Mouse (Mus musculus) left cerebral cortex, postnatal 14 days (tissue): ENCODE data around the gene Stxbp4. TPM values are rescaled to one million over a fixed set of nuclear protein-coding genes. Genes with fewer than 3 reads are reported as not detected.

Experiments used
- DNase-seq, 2 experiments: peaks; one replicate each; pipeline ENCODE4 v3.0.0; 2021 to 2022; ENCODE audit warnings: low spot score in 2 of 2, mixed read lengths in 1 of 2
- intact Hi-C: fragments of 180-260 bp; cut with DNase I; formaldehyde crosslinking; loops from one replicate; pipeline ENCODE4 v1.15.1; 2025
- total RNA-seq, 2 experiments: library from RNA; stranded (reverse); gene quantifications; 2 replicates each; pipeline ENCODE4 v1.2.3; 2021

The Stxbp4 gene
- total RNA-seq, 2 experiments from 2014 or later: 8.8 to 10.4 TPM

DNA sequence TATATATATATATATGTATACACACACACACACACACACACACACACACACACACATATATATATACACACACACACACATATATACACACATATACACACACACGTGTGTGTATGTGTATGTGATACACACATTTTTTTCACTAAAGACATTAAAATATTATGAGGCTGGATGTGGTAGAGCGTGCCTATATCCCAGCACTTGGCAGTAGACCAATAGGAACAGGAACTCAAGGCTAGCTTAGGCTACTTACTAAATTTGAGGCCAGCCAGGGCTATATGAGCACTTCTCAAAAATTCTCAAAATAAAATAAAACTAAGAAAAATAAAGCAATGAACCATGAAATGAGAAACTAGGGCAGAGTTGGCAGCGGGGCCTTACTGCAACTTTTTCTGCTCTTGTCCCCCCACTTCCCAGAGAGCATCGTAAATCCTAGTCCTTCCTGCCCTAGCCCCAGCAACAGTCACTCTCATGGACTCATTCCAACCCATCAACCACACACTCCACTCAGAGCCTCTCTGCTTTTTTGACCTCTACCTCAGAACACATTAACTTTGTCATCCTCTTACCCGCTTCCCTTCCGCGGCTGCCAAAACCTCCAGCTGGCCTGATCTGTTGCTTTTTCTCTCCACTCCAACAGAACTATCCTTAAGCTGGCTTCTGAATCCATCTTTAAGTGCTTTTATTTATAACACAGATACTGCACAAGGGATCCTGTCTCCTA is 60.7 kb downstream of the Stxbp4 start:
- DNase-seq: no peak
- intact Hi-C loops: no loop called here

DNA sequence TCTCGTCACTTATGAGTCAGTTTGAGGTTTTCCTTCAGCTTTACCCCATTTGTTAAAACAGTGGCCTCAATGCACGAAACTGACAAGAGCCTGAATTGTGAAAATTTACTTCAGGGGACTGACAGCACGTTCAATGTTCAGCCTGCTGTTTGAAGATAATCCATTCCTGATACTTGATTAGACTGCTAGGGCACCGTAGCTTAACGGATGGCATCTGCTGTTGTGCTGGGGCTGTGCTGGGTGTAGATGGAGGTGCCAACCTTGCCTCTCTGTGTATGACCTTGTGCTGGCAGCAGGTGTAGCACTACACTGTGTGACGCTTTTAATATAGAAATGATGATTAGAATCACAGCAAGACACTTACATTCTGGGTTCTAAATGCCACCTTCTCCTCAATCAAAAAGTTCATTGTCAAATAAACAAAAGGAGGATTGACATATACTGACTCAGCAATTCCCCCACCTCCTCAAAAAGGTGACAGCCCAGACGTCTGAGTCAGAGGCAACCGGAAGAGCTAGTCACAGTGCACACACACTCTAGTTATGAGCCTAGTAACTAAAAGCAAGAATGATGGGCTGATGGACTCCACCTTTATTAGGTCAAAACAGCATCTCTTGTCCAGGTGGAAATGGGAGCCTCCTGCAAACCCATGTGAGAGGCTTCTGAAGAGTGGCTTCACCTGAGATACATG is 61.5 kb downstream of the Stxbp4 start:
- intact Hi-C loops: no loop called here
- no peak for DNase-seq

DNA sequence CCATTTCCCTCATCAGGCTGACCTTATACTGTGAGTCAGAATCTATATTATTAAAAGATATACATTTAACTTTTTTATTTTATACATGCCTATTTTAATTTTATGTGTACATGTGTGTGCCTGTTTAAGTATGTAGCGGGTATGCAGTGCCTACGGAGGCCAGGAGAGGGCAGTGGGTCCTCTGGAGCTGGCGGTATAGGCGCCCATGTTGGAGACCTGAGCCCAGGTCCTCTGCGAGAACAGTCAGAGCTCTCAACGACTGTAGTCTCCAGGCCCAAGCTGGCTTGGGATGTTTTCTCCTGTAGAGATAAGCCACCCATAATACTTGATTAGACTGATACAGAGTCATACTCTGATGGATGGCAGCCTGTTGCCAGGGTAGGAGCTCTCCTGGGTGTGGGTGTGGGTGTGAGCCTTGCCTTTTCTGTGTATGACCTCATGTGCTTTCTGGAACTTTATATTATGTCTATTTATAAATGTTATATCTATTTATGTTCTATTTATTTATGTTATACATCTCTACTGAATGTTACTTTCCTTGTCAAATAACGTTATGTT is 62.3 kb downstream of the Stxbp4 start:
- intact Hi-C loops: no loop called here
- no peak for DNase-seq

DNA sequence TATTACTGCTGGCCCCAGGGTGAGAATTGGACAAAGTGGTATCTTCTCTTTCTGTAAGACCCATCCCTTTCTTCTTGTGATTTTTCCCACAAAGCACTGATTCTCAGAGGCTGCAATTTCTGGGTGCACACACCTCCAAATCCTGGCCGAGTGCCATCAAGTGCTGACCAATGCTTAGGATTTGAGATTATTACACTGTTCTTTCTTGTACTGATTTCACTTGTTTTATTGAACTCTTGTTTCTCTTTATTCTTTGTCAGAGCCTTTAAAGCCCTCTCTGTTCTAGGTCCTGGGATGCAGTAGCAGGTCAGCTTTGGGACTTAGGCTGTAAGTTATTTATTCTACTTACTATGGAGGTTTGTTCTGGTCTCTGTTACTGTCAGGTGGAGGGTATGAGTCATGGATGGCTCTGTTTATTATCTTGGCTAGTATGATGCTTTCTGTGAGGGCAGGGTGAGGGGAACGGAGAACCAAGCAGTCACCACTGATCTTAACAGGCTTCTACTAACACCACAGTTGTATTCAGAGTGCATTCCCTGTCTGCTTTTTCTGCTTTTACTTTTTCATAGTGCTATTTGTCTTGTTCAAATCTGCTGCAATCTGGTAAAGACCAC is 67.1 kb downstream of the Stxbp4 start:
- intact Hi-C loops: no loop called here

DNA sequence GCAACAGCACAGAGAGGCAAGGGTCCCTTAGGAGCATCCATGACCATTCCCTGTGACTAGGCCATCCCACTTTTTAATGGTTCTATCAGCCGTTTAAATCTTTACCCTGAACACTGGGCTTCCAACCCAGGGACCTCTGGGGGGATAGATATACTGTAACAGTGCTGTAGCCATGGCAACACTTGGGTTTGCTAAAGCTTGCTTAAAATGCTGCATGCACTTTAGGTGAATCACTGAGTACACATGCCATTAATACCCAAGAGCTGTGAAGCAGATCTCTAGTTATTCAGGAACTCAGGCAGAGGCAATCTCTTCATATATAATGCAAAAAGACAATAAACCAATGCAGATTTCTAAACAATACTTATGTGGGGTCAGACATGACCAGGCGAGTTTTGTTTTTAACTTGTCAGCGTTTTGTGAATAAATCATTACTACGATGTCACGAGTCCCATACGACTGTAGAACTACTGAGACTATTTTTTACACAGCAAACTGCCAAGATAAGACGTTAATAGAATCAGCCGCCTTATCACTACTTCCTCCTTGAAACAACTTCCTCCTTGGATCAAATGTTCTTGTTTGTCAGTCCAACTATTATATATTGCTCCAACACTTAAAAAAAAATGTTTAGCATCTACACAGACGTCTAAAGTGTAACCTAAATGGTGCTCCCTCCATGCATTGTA is 79.4 kb downstream of the Stxbp4 start:
- intact Hi-C loops: no loop called here
- peak in 1 of 2 experiments; percentile 29 for DNase-seq

More for the DNA sequence above, 67.1 kb downstream of the Stxbp4 start:
- DNase-seq: no peak

DNA sequence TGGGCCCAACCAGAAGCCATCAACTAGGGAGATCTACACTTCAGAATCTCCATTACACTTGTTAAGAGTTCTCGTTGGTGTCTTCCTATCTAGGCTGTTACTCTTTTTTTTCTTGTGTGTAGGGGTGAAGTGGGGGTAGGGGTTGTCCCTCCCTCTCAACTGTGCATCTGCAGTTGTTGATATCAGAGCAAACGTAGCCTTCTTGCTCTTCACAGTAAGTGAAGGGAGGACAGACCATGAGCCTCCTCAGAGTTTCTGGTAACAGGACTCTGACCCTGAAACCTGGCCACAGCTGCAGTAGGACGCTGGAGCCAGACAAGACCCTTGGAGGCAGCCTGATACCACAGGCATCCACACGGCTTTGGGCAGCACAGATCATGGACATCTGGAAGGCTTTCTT is 81.4 kb downstream of the Stxbp4 start:
- intact Hi-C loops: no loop called here

DNA sequence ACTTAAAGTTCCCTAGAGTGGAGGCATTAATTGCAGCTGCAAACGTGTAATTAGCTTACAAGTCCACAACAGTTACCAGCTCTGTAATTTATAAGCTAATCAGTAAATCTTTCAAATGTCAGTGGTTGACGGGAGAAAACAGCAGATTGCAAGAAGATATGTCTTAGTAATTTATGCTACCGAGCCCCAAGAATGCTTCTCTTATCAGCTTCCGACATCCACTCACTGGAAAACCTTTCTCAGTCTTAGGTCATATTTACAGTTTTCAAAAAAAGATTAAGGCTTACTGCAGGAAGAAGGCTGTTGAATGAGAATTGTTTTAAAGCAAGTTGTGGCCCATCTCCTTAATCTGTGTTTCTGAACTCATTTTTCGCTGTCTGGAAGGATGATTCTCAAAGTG is 83.9 kb downstream of the Stxbp4 start:
- DNase-seq: no peak
- intact Hi-C loops: no loop called here

More for the DNA sequence above, 81.4 kb downstream of the Stxbp4 start:
- no peak for DNase-seq

DNA sequence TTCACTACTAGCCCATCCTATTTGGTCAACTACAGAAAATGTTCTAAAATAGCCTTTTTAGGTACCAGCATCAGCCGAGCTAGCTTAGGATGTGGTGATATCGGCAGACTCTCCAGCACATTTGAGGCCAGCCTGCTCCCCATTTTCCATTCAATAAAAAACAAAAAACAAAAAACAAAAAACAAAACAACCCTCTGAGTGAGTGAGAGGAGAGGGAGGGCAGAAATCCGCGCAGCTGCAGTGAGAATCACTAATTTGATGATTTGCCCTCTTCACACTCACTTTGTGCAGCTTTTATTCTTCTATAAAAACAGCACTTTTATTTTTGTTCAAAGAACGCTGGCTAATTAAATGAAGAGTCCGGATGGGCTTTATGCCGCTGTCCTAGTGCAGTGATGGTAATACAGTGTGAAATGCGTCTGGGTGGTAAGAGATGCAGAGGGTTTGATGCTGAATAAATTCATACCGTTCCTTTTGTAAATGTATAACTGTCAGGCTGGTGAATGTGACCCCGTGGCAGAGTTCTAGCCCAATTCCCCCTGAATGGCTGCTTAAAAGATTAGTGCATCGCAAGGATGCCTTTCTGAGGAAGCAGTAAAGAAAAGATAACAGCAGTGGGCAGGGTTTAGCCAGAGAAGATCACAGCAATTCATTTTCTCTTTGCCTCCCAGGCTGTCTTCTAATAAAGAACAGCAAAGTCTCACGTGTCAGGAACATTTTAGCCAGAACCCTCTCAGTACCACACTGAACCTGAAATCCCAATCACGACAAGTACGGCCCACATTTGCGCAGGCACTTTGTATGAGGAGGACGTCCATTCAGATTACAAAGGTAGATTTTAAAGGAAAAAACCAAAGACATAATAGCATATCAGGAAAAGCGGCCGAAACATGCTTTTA is 85.3 kb downstream of the Stxbp4 start:
- DNase-seq: no peak
- intact Hi-C loops: no loop called here

DNA sequence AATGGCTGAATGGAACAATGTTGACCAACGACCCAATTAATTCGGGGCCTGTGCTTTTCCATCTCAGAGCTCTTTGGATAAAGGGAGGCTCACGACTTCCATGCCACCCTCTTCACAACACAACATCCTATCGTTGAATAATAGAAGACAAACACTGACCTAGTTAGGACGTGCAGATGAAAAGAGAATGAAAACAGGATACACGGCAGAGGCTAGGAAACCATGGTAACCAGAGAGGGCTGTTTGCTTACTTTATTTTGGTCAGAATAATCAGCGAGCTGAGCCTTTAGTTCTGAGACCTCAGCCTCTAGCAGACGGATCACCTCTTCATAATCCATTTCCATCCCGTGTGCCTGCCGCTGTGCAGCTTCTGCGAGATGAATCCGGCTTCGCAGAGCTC is 89.3 kb downstream of the Stxbp4 start:
- intact Hi-C loops: no loop called here
- DNase-seq: peak; percentile 17 to 72

DNA sequence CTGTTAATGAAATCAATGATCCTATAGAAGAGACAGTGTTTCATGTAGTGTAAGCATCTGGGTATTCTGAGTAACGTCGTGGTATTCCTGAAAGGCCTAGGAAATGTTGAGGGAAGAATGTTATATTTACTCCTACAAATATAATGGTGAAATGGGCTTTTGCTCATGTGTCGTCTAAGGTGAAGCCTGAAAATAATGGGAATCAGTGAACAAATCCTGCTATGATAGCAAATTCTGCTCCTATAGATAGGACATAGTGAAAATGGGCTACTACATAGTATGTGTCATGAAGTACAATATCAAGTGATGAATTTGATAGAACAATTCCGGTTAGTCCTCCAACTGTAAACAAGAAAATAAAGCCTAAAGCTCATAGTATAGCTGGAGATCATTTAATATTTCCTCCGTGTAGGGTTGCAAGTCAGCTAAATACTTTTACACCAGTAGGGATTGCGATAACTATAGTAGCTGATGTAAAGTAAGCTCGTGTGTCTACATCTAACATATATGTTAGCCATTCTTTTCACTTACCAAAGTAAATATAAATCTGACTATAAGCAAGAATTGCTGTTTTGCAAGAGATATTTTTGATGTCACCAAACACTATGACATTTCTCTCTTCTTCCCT is 99.1 kb downstream of the Stxbp4 start:
- DNase-seq: no peak
- intact Hi-C loops: no loop called here

DNA sequence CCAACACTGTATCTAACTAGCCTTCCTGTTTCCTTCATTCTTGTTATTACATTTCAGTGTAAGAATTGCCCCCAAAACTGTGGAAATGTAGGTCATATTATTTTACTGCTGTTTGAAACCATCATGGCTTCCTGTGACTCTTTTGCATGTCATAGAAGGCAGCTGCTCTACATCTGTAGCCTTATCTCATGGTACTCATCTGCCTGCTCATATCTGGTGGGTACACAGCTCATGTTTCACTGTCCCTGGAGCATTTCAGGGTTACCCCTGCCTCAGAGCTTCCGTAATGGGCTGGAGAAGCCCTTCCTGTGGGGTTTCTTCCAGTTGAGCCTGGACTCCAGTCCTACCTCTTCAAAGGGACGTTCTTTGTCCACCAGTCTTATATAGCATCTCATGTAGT is 112.6 kb downstream of the Stxbp4 start:
- intact Hi-C loops: no loop called here
- DNase-seq: no peak

DNA sequence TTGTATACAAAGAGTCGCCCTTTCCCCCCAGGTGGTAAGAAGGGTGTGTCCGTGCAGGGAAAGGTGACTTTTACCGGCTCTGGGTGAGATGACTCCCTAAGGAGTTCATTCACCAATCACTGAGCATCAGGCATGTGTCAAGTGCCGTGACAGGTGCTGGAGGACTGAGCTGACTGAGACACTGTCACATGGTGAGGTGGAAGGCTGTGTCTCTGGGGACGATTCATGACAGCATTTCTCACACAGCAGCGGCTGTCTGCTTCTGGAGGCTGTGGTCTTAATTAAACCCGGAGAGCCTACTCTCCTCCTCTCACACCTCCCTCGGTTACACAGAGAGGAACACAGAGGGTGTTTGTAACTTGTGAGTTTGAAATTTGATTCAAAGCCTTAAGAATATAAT is 116.8 kb downstream of the Stxbp4 start:
- peak; percentile 30 to 58 for DNase-seq
- intact Hi-C loops: no loop called here

DNA sequence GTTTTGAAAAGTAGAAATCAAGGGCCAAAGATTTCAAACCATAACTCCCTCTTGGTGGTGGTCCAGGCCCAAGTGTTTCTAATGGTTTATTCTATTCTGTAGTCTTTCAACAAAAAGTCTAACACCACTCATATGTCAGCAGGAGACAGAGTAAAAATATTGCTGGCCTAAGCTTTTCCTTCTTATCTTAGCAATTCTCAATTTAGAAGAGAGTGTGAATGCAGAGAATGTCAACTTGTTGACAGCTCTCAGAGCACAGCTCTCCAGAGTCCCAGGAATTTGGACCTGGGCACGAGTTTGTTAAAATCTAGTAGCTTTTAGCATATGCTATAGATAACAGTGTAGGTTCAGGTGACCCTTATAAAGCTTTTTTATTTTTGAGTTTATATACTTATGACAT is 120.1 kb downstream of the Stxbp4 start:
- DNase-seq: no peak
- intact Hi-C loops: no loop called here

DNA sequence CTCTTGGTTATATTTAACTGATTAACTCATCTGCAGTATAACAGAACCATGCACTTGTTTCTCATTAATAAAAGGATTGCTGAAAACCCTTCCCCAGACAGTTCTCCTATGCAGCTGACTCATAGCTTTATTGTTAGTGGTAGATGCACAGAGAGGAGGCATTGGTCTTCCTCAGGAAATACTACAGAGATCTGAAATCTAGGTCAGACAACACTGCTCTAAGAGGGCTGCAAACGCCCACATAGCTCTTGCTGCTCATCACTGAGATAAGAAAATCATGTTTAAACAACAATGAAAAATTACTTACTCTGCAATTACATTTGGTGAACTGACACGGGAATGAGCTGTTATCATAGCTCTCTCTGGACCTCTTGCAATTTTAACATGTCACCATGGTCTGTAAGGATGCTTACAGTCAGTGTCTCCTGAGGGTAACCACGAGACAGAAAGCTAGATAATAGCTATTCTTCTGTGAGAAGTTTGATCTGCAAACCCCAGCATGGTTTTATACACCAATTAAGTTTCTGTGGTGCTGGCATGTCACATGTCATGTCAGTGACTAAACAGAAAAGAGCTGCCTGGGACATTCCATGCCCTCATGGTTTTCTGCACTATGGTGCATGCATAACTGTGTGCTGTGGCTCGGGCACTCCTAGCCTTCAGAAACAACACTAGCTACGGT is 125.2 kb downstream of the Stxbp4 start:
- intact Hi-C loops: no loop called here
- DNase-seq: no peak

DNA sequence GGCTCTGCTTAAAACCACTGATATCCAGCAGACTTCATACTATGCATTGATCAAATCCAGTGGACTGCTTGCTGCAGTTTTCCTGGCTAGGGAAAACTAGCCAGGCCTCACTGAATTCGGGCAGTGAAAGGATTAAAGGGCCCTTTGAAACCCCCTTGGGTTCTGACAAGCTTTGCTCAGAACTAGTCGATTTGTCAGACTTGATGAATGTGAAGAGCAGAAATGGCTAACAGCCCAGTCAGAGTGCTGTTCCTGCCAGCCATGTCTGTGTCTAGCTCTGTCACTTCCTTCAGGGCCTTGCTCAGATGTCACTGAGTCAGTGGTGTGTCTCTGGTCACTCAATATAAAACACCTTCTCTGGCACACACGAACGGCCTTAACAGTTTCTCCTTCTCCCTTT is 136.0 kb downstream of the Stxbp4 start:
- intact Hi-C loops: no loop called here

DNA sequence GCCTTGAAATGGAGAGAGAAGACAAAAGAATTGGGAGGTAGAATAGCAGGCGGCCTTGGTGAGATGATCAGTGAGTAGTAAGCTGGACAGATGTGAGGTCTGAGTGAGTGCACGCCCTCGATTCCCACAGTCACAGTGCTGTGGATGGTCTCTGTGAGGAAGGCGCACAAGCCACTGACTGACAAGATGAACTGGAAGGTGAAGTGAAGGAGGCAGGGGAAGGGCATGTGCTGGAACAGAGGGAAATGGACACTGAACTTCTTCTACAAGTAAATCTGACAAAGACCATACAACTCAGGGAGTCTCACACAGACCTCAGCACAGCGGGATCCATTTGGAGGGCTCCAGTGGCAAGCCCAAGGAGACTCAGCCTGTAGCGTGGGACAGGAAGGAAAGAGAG is 138.0 kb downstream of the Stxbp4 start:
- intact Hi-C loops: no loop called here
- no peak for DNase-seq

More for the DNA sequence above, 136.0 kb downstream of the Stxbp4 start:
- DNase-seq: no peak

DNA sequence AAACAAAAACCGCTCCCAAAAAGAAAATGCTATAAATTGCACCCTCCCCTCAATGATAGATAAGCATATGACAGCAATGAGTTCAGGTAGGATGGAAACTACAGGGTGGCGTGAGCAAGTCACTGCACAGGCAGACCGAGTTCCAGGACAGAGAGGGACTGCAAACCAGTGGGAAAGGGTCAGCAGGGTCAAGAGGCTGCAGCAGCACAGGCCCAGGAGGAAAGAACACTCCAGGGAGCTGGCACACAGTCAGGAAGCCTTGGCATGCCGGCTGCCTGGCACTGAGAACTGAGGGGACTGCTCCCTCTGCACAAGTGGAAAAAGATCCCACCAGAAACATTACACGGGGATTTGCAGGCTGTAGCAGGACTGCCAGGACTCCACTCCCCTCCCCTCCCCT is 139.4 kb downstream of the Stxbp4 start:
- intact Hi-C loops: no loop called here
- peak in 1 of 2 experiments; percentile 44 for DNase-seq

DNA sequence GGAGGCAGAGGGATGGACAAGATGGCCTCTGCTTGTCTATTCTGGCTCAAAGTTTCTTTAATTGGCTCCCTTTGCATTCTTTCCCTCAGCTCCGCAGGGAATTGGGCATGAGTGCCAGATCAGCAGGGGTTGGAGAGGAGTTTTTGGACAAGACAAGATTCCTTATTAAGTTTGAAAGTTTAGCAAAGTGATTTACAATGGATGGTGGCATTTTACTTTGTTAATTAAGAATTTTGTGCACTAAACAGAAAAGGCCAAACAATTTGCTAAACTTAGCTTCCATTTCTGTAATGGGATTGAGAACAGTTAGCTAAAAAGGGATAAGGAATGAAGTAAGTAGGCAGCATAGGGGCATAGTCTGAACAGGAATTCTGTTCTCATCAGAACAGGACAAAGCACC is 142.9 kb downstream of the Stxbp4 start:
- DNase-seq: no peak
- intact Hi-C loops: no loop called here
